Mouse (Mus musculus) intestine, embryonic 16.5 days (tissue): ENCODE results near the gene Mroh8. TPM values are rescaled to one million over a fixed set of nuclear protein-coding genes. Genes with fewer than 3 reads are reported as not detected.
"Not testable (repeated sequence)": the region's sequence is repeated elsewhere in the genome, so short reads cannot be mapped to it uniquely, and the experiment has no call there.

Source experiments
- ATAC-seq: fragments of 200-750 bp; cut with Nextera tagmentation; 2 replicates; pipeline ENCODE4 v1.8.0; 2017; ENCODE audit warnings: moderate TSS enrichment, moderate library complexity
- H3K27ac ChIP-seq: fragments of 300-500 bp; sonication (generic); 2 replicates; pipeline ENCODE4 v1.5.1; 2014; ENCODE audit warnings: mild to moderate bottlenecking, low read length
- H3K27me3 ChIP-seq: fragments of 300-500 bp; sonication (generic); replicated peaks from 2 replicates; pipeline ENCODE4 v1.6.1; 2014; ENCODE audit warnings: low read length, control low read depth, mixed read lengths; ENCODE audit not compliant: control insufficient read depth, insufficient read depth
- H3K36me3 ChIP-seq: fragments of 300-500 bp; sonication (generic); 2 replicates; pipeline ENCODE4 v1.6.1; 2014; ENCODE audit warnings: low read length, control low read depth; ENCODE audit not compliant: control insufficient read depth, insufficient read depth
- H3K4me1 ChIP-seq: fragments of 300-500 bp; sonication (generic); 2 replicates; pipeline ENCODE4 v1.6.1; 2014; ENCODE audit warnings: low read length, control low read depth, mixed read lengths; ENCODE audit not compliant: control insufficient read depth, insufficient read depth
- H3K4me2 ChIP-seq: fragments of 300-500 bp; sonication (generic); 2 replicates; pipeline ENCODE4 v1.6.1; 2014; ENCODE audit warnings: low read depth, low read length, control low read depth
- H3K4me3 ChIP-seq: fragments of 300-500 bp; sonication (generic); 2 replicates; pipeline ENCODE4 v1.5.1; 2014; ENCODE audit warnings: mild to moderate bottlenecking, low read length
- H3K9ac ChIP-seq: fragments of 300-500 bp; sonication (generic); 2 replicates; pipeline ENCODE4 v1.6.1; 2014; ENCODE audit warnings: low read depth, low read length
- H3K9me3 ChIP-seq: fragments of 300-500 bp; sonication (generic); 2 replicates; pipeline ENCODE4 v1.6.1; 2016; ENCODE audit warnings: low read length, control low read depth; ENCODE audit not compliant: control insufficient read depth
- WGBS: fragments of 180-500 bp; shearing (Covaris S2); extraction: QIAGEN DNeasy Blood & Tissue Kit; methylation state at CpG from one replicate; pipeline ENCODE4 v1.1.7; 2014; 5-methylcytosine and 5-hydroxymethylcytosine counted together
- polyA plus RNA-seq: library from polyadenylated mRNA; unstranded; fragments of >200 nt; fragmentation: Nextera tagmentation; extraction: Ambion mirVana; gene quantifications from 2 replicates; pipeline ENCODE4 v1.2.1, GENCODE M21; 2015

The Mroh8 gene
- polyA plus RNA-seq, 1 experiment from 2014 or later, result 0.54 TPM

DNA sequence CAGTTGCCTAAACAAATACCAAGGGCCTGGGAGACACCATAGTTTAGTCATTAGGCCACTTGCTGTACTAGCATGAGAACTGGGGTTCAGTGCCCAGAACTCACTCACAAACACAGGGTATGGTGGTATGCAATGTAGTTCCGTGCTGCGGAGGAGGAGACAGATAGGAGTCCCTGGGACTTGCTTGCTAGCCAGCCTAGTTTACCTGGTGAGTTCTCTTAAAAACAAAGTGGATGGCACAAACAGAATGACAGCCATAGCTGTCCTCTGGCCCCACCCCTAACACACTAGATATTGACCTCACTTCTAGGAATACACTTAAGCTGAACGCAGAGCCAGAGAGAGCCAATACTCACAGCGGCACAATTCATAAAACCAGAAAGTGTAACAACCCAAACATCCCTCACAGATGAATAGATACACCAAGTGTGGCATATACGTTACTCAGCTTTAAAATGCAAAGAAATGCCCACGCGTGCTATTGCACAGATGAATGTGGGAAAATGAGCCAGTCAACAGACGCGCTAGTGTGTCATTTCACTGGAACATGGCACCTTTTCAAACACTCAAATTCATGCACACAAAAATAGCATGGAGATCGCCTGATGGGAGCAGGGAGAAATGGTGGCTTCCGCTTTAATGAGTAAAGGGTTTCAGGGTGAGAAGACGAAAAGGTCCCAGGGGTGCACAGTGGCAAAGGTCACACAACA is 112.8 kb downstream of the Mroh8 start:
- no peaks in the 10 kb centered on the region for H3K36me3 ChIP-seq
- no peak overlapping the region for H3K4me2 ChIP-seq
- H3K4me3 ChIP-seq, result no peak overlapping the region
- H3K27me3 ChIP-seq, result no peaks in the 10 kb centered on the region
- H3K27ac ChIP-seq, result no peak overlapping the region
- no peak for ATAC-seq
- H3K4me1 ChIP-seq, result no peaks in the 10 kb centered on the region
- H3K9ac ChIP-seq, result no peak overlapping the region
- no peaks in the 10 kb centered on the region for H3K9me3 ChIP-seq
- 94% methylated on average over 12 of the region's 12 CpGs for WGBS

DNA sequence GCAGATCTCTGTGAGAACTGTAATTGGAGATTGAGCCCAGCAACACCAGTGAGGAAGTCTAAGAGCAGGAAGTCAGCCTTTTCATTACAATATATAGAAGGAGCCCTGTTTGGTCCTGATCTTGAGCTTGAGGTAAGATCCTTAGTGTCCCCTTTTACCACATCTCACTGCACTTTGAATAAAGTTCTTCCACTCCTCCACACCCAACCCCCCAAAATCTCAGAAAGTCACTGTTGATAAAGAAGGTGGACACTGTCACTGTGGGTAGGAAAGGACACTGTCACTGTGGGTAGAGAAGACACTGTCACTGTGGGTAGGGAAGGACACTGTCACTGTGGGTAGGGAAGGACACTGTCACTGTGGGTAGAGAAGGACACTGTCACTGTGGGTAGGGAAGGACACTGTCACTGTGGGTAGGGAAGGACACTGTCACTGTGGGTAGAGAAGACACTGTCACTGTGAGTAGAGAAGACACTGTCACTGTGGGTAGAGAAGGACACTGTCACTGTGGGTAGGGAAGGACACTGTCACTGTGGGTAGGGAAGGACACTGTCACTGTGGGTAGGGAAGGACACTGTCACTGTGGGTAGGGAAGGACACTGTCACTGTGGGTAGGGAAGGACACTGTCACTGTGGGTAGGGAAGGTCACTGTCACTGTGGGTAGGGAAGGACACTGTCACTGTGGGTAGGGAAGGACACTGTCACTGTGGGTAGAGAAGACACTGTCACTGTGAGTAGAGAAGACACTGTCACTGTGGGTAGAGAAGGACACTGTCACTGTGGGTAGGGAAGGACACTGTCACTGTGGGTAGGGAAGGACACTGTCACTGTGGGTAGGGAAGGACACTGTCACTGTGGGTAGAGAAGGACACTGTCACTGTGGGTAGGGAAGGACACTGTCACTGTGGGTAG is 113.8 kb downstream of the Mroh8 start:
- ATAC-seq, H3K4me1 ChIP-seq, H3K27me3 ChIP-seq, H3K9me3 ChIP-seq, H3K4me3 ChIP-seq, H3K36me3 ChIP-seq, H3K9ac ChIP-seq, H3K4me2 ChIP-seq, H3K27ac ChIP-seq: not testable (repeated sequence)

DNA sequence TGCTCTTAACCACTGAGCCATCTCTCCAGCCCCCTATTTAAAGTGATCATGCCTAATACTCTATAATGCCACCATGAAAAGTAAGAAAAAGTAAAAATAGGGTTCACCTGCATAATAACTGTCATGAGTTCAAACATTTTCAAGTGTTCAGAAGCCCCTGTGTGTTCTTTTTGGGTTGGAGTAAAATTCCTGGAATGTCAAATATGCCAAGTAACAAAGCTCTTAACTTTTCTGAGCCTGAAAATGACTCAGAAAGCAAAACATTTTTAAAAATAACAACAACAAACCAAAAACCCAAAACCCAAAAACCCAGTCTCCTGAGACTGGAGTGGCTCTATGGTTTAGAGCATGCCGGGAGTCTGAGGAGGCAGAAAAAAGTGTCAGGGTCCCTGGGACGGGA is 115.2 kb downstream of the Mroh8 start:
- peaks cover 2% of the 10 kb centered on the region for H3K36me3 ChIP-seq

More for the DNA sequence above, 115.2 kb downstream of the Mroh8 start:
- H3K27ac ChIP-seq, result no peak overlapping the region
- no peaks in the 10 kb centered on the region for H3K27me3 ChIP-seq
- no peak overlapping the region for H3K4me3 ChIP-seq
- no peak for ATAC-seq
- no peaks in the 10 kb centered on the region for H3K4me1 ChIP-seq
- 94% methylated on average over 2 of the region's 2 CpGs for WGBS
- H3K9me3 ChIP-seq, result no peaks in the 10 kb centered on the region
- H3K9ac ChIP-seq, result no peak overlapping the region
- no peak overlapping the region for H3K4me2 ChIP-seq

Other genes with a start within 250 kb of the Mroh8 start
- 1.2 and 1.3 TPM in 2 replicates for gene Soga1, start 200.3 kb downstream of the Mroh8 start, polyA plus RNA-seq
- not detected in 2 replicates for gene Tldc2, start 192.5 kb downstream of the Mroh8 start, polyA plus RNA-seq
- 22.0 and 22.3 TPM in 2 replicates for gene Samhd1, start 144.3 kb downstream of the Mroh8 start, polyA plus RNA-seq
- gene Rbl1, start 75.0 kb downstream of the Mroh8 start, polyA plus RNA-seq, result 12.8 and 15.4 TPM in 2 replicates
- 341 and 355 TPM in 2 replicates for gene Rpn2, start 532 bp downstream of the Mroh8 start, polyA plus RNA-seq
- 0.76 and 0.81 TPM in 2 replicates for gene Ghrh, start 68.0 kb upstream of the Mroh8 start, polyA plus RNA-seq
- 66.8 and 71.3 TPM in 2 replicates for gene Manbal, start 88.0 kb upstream of the Mroh8 start, polyA plus RNA-seq
- gene Src, start 138.9 kb upstream of the Mroh8 start, polyA plus RNA-seq, result 11.8 and 15.5 TPM in 2 replicates